Mouse (Mus musculus): ENCODE measurements around the gene Zc3h4. TPM values are rescaled to one million over a fixed set of nuclear protein-coding genes. Genes with fewer than 3 reads are reported as not detected.

Zc3h4 gene
- polyA plus RNA-seq (2015; fragmentation: Illumina TruSeq; extraction: RNeasy Lipid Tissue Mini Kit (QIAGEN cat#74804); ENCODE audit: insufficient read depth, low read depth, low replicate concordance) = 10.2 TPM

DNA sequence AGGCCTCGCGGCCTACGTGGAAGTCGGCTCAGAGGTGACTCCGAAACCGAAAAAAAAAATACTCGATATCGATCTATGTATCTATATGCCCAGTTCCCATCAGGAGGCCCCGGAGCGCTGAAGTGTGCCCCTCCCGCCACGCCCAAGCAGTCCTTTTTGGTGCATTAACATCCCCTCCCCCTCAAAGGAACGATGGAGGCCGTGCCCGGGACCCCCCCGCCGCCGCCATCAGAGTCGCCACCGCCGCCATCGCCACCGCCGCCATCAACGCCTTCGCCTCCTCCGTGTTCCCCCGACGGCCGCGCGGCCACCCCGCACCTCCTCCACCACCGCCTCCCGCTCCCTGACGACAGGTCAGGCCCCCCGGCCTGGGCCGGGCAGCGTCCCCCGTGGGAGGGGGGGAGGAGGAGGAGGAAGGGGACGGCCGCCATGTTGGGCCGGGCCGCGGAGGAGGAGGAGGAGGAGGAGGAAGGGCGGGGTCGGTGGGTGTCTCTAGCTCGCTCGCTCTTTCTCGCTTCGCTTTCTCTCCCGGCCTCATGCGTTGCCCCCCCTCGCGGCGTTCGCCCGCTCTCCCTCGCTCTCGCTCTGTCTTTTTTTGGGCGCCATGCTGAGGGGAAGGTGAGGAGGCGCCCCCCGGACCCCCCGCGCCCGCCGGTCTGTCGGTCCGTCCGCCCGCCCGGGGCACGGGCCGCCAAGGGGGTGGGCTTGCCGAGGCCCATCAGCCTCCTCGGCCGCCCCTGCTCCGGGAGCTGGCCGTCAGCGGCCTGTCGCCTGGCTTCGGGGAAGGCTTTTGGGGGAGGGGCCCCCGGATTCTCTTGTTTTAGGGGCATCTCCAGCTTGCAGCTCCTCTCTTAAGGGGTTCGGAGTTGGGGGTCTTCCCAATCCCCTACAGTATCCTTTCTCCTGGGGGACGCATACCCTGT lies at the start of gene Zc3h4:
TSS of gene Zc3h4 (plus strand) at position 222 of the 923 bp plus-strand sequence.

DNA sequence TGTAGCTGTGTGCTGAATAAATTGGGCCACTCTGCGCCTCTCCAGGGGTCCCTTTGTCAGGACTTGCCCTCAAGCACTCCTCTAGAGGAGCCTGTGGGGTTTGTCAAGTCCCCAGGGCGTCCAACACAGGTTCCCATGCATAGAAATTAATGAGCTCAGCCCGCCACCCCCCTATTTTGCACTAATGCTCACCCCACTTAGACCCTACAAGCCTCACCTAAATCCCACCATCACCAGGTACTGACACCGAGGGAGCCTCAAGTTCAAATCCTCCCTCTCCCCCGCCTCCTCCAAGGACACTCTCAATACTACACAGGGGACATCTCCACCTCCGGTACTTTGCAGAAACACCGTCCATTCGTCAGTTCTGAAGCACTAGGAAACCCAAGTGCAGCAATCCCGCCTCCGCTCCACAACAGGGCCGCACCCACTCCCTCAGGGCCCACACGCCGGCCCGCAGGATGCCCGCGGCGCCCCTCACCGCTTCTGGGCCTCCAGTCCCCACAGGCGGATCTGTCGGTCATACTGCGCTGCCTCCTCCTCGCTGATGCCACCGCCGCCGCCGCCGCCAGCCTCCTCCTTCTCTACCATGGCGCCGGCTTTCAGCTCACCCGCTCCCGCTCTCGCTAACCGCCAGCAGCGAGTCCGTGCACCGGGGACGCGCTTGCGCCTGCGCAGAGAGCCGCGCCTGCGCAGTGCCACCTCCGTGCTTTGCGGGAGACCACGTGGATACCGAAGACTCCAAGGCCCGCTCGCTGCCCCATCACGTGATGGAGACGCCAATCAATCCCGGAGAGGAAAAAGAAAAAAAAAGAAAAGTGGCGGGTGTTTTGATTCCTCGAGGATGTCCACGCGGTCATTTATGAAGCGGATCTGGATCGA lies 13.3 kb upstream of the Zc3h4 start, which contains the start of gene Sae1:
TSS of gene Sae1 (minus strand) at position 647 of the 882 bp plus-strand sequence.

DNA sequence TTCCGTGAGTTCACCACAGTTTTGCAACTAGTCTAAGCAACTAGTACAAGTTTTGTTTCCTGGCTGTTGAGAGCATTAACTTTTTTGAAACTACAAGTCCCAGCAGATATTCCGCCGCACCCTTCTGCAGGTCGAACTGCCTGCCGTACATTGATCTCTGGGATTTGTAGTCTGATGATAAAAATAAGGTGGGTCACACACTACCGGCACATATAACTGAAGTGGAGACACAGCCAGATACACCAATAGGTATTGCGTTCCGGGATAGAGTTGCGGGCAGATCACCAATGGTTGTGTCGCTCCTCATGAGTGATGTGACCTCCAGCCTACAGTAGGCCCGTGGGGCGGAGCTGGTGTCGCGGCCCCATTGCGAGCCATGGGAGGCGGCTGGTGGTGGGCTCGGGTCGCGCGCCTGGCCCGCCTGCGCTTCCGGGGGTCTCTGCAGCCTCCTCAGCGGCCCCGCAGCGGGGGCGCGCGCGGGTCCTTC lies 51.9 kb downstream of the Zc3h4 start, which contains the start of gene Tmem160:
TSS of gene Tmem160 (plus strand) at position 193 of the 487 bp plus-strand sequence.

DNA sequence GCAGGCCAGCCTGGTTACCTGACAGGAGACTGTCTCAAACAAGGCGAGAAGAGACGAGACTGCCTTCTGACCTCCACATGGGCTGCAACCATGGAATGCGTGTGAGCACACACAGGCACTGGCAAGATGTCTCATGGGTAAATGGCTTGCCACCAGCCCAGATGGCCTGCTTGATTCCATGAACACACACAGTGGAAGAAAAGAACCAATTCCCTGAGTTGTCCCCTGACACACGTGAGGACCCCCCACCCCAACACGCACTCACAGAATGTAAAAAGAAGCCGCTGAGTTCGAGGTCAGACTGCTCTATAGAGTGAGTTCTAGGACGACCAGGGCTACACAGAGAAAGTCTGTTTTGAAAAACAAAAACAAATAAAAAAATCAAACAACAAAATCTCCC lies 76.9 kb downstream of the Zc3h4 start, which contains the start of gene Npas1:
TSS of gene Npas1 (minus strand) at position 101 of the 400 bp plus-strand sequence.

Other genes starting within 250 kb of the Zc3h4 start
- 13.5 TPM for gene Meis3, start 225.8 kb upstream of the Zc3h4 start, polyA plus RNA-seq (2015; fragmentation: Illumina TruSeq; extraction: RNeasy Lipid Tissue Mini Kit (QIAGEN cat#74804); ENCODE audit: insufficient read depth, low read depth, low replicate concordance)
- 40.3 TPM for gene Dhx34, start 178.9 kb upstream of the Zc3h4 start, polyA plus RNA-seq (2015; fragmentation: Illumina TruSeq; extraction: RNeasy Lipid Tissue Mini Kit (QIAGEN cat#74804); ENCODE audit: insufficient read depth, low read depth, low replicate concordance)
- gene C5ar2, start 156.8 kb upstream of the Zc3h4 start, polyA plus RNA-seq (2015; fragmentation: Illumina TruSeq; extraction: RNeasy Lipid Tissue Mini Kit (QIAGEN cat#74804); ENCODE audit: insufficient read depth, low read depth, low replicate concordance) = 0.31 TPM
- gene C5ar1, start 141.4 kb upstream of the Zc3h4 start, polyA plus RNA-seq (2015; fragmentation: Illumina TruSeq; extraction: RNeasy Lipid Tissue Mini Kit (QIAGEN cat#74804); ENCODE audit: insufficient read depth, low read depth, low replicate concordance) = 2.8 TPM
- 6.4 TPM for gene Inafm1, start 127.3 kb upstream of the Zc3h4 start, polyA plus RNA-seq (2015; fragmentation: Illumina TruSeq; extraction: RNeasy Lipid Tissue Mini Kit (QIAGEN cat#74804); ENCODE audit: insufficient read depth, low read depth, low replicate concordance)
- 24.6 TPM for gene Ccdc9, start 114.1 kb upstream of the Zc3h4 start, polyA plus RNA-seq (2015; fragmentation: Illumina TruSeq; extraction: RNeasy Lipid Tissue Mini Kit (QIAGEN cat#74804); ENCODE audit: insufficient read depth, low read depth, low replicate concordance)
- 7.1 TPM for gene Bbc3, start 92.5 kb upstream of the Zc3h4 start, polyA plus RNA-seq (2015; fragmentation: Illumina TruSeq; extraction: RNeasy Lipid Tissue Mini Kit (QIAGEN cat#74804); ENCODE audit: insufficient read depth, low read depth, low replicate concordance)
- 10.5 TPM for gene Sae1, start 13.1 kb upstream of the Zc3h4 start, polyA plus RNA-seq (2015; fragmentation: Illumina TruSeq; extraction: RNeasy Lipid Tissue Mini Kit (QIAGEN cat#74804); ENCODE audit: insufficient read depth, low read depth, low replicate concordance)
- 25.5 TPM for gene Tmem160, start 51.9 kb downstream of the Zc3h4 start, polyA plus RNA-seq (2015; fragmentation: Illumina TruSeq; extraction: RNeasy Lipid Tissue Mini Kit (QIAGEN cat#74804); ENCODE audit: insufficient read depth, low read depth, low replicate concordance)
- gene Npas1, start 76.8 kb downstream of the Zc3h4 start, polyA plus RNA-seq (2015; fragmentation: Illumina TruSeq; extraction: RNeasy Lipid Tissue Mini Kit (QIAGEN cat#74804); ENCODE audit: insufficient read depth, low read depth, low replicate concordance) = not detected
- 4.2 TPM for gene Arhgap35, start 214.1 kb downstream of the Zc3h4 start, polyA plus RNA-seq (2015; fragmentation: Illumina TruSeq; extraction: RNeasy Lipid Tissue Mini Kit (QIAGEN cat#74804); ENCODE audit: insufficient read depth, low read depth, low replicate concordance)